Mouse (Mus musculus): Measurements from ENCODE around the gene Pard3b. TPM values are rescaled to one million over a fixed set of nuclear protein-coding genes. Genes with fewer than 3 reads are reported as not detected.

The Pard3b gene
- polyA plus RNA-seq, 1 experiment from 2014 or later, result 7.2 TPM

GRCm38 (mm10) chr1:61685921-61686320 lies 47.3 kb downstream of the Pard3b start:
- Histone ChIP-seq H3K9me3 (no peaks in the 10 kb centered on the region), H3K27ac (no peak overlapping the region), H3K4me3 (no peak overlapping the region), H3K27me3 (ENCODE audit: poor library complexity, severe bottlenecking) (peaks cover 76% of the 10 kb centered on the region), H3K4me1 (peaks cover 41% of the 10 kb centered on the region), H3K36me3 (replicated peaks) (no peaks in the 10 kb centered on the region)
- WGBS, result 50% methylated on average over 1 of the region's 1 CpGs
- DNase-seq (ENCODE audit: extremely low spot score, low spot score), result no peak

- H3K4me1 ChIP-seq, result peaks cover 40% of the 10 kb centered on the region
- H3K27ac ChIP-seq, result no peak overlapping the region
- no peak overlapping the region for H3K4me3 ChIP-seq
- H3K9me3 ChIP-seq, result no peaks in the 10 kb centered on the region
- no peak for DNase-seq (ENCODE audit: extremely low spot score, low spot score)
- H3K36me3 ChIP-seq (replicated peaks), result no peaks in the 10 kb centered on the region
- 61% methylated on average over 3 of the region's 3 CpGs for WGBS
- H3K27me3 ChIP-seq (ENCODE audit: poor library complexity, severe bottlenecking), result peaks cover 70% of the 10 kb centered on the region
These were observed 49.7 kb downstream of the Pard3b start for GRCm38 (mm10) chr1:61688301-61688700.

GRCm38 (mm10) chr1:61698462-61699218 lies 60.0 kb downstream of the Pard3b start:
- 82% methylated on average over 10 of the region's 10 CpGs for WGBS
- H3K27me3 ChIP-seq (ENCODE audit: poor library complexity, severe bottlenecking), result peaks cover 3% of the 10 kb centered on the region; the same call in 1 of the 2 replicates
- H3K36me3 ChIP-seq (replicated peaks), result no peaks in the 10 kb centered on the region
- no peak overlapping the region for H3K4me3 ChIP-seq
- H3K27ac ChIP-seq, result no peak overlapping the region
- no peak for DNase-seq (ENCODE audit: extremely low spot score, low spot score)
- no peaks in the 10 kb centered on the region for H3K9me3 ChIP-seq
- H3K4me1 ChIP-seq, result peaks cover 16% of the 10 kb centered on the region

- no peaks in the 10 kb centered on the region for H3K4me1 ChIP-seq
- H3K9me3 ChIP-seq, result no peaks in the 10 kb centered on the region
- DNase-seq (ENCODE audit: extremely low spot score, low spot score), result no peak
- H3K4me3 ChIP-seq, result no peak overlapping the region
- no peaks in the 10 kb centered on the region for H3K36me3 ChIP-seq (replicated peaks)
- H3K27ac ChIP-seq, result no peak overlapping the region
- H3K27me3 ChIP-seq (ENCODE audit: poor library complexity, severe bottlenecking), result no peaks in the 10 kb centered on the region
- 96% methylated on average over 1 of the region's 1 CpGs for WGBS
These were observed 71.2 kb downstream of the Pard3b start for GRCm38 (mm10) chr1:61709812-61710211.

- Histone ChIP-seq H3K4me1 (peaks cover 9% of the 10 kb centered on the region), H3K36me3 (replicated peaks) (no peaks in the 10 kb centered on the region), H3K27ac (no peak overlapping the region), H3K9me3 (no peaks in the 10 kb centered on the region), H3K4me3 (no peak overlapping the region), H3K27me3 (ENCODE audit: poor library complexity, severe bottlenecking) (no peaks in the 10 kb centered on the region)
- DNase-seq (ENCODE audit: extremely low spot score, low spot score), result no peak
These were observed 72.9 kb downstream of the Pard3b start for GRCm38 (mm10) chr1:61711523-61711922.

GRCm38 (mm10) chr1:61729654-61730053 lies 91.0 kb downstream of the Pard3b start:
- Histone ChIP-seq H3K27me3 (ENCODE audit: poor library complexity, severe bottlenecking) (no peaks in the 10 kb centered on the region), H3K36me3 (replicated peaks) (no peaks in the 10 kb centered on the region), H3K9me3 (peaks cover 3% of the 10 kb centered on the region; the same call in 1 of the 2 replicates), H3K4me1 (no peaks in the 10 kb centered on the region), H3K4me3 (no peak overlapping the region), H3K27ac (no peak overlapping the region)
- WGBS, result 84% methylated on average over 4 of the region's 4 CpGs
- DNase-seq (ENCODE audit: extremely low spot score, low spot score), result no peak

- Histone ChIP-seq H3K27me3 (ENCODE audit: poor library complexity, severe bottlenecking) (no peaks in the 10 kb centered on the region), H3K4me3 (no peak overlapping the region), H3K27ac (no peak overlapping the region), H3K9me3 (no peaks in the 10 kb centered on the region), H3K36me3 (replicated peaks) (no peaks in the 10 kb centered on the region), H3K4me1 (no peaks in the 10 kb centered on the region)
- DNase-seq (ENCODE audit: extremely low spot score, low spot score), result no peak
- 91% methylated on average over 1 of the region's 1 CpGs for WGBS
These were observed 97.9 kb downstream of the Pard3b start for GRCm38 (mm10) chr1:61736550-61736949.

- Histone ChIP-seq H3K27ac (no peak overlapping the region), H3K36me3 (replicated peaks) (no peaks in the 10 kb centered on the region), H3K27me3 (ENCODE audit: poor library complexity, severe bottlenecking) (no peaks in the 10 kb centered on the region), H3K9me3 (no peaks in the 10 kb centered on the region), H3K4me1 (no peaks in the 10 kb centered on the region), H3K4me3 (no peak overlapping the region)
- DNase-seq (ENCODE audit: extremely low spot score, low spot score), result no peak
These were observed 104.2 kb downstream of the Pard3b start for GRCm38 (mm10) chr1:61742831-61743230.

- Histone ChIP-seq H3K27me3 (ENCODE audit: poor library complexity, severe bottlenecking) (no peaks in the 10 kb centered on the region), H3K9me3 (no peaks in the 10 kb centered on the region), H3K4me3 (no peak overlapping the region), H3K4me1 (no peaks in the 10 kb centered on the region), H3K36me3 (replicated peaks) (no peaks in the 10 kb centered on the region), H3K27ac (no peak overlapping the region)
- DNase-seq (ENCODE audit: extremely low spot score, low spot score), result no peak
These were observed 108.9 kb downstream of the Pard3b start for GRCm38 (mm10) chr1:61747481-61747880.

GRCm38 (mm10) chr1:61751008-61751407 lies 112.4 kb downstream of the Pard3b start:
- Histone ChIP-seq H3K4me3 (no peak overlapping the region), H3K9me3 (no peaks in the 10 kb centered on the region; the same call in 1 of the 2 replicates), H3K27me3 (ENCODE audit: poor library complexity, severe bottlenecking) (no peaks in the 10 kb centered on the region), H3K36me3 (replicated peaks) (no peaks in the 10 kb centered on the region), H3K27ac (no peak overlapping the region), H3K4me1 (no peaks in the 10 kb centered on the region)
- DNase-seq (ENCODE audit: extremely low spot score, low spot score), result no peak
- WGBS, result 96% methylated on average over 1 of the region's 1 CpGs

- no peaks in the 10 kb centered on the region; the same call in 1 of the 2 replicates for H3K9me3 ChIP-seq
These were observed 118.1 kb downstream of the Pard3b start for GRCm38 (mm10) chr1:61756771-61757170.

GRCm38 (mm10) chr1:61771213-61771612 lies 132.6 kb downstream of the Pard3b start:
- peaks cover 5% of the 10 kb centered on the region; the same call in 1 of the 2 replicates for H3K4me1 ChIP-seq
- H3K27me3 ChIP-seq (ENCODE audit: poor library complexity, severe bottlenecking), result no peaks in the 10 kb centered on the region
- H3K27ac ChIP-seq, result no peak overlapping the region
- no peak overlapping the region for H3K4me3 ChIP-seq
- no peaks in the 10 kb centered on the region for H3K36me3 ChIP-seq (replicated peaks)
- no peaks in the 10 kb centered on the region for H3K9me3 ChIP-seq
- peak; percentile 43 for DNase-seq (ENCODE audit: extremely low spot score, low spot score)

More at GRCm38 (mm10) chr1:61756771-61757170, 118.1 kb downstream of the Pard3b start:
- WGBS, result 95% methylated on average over 1 of the region's 1 CpGs
- Histone ChIP-seq H3K4me1 (no peaks in the 10 kb centered on the region), H3K27me3 (ENCODE audit: poor library complexity, severe bottlenecking) (no peaks in the 10 kb centered on the region), H3K4me3 (no peak overlapping the region), H3K27ac (no peak overlapping the region), H3K36me3 (replicated peaks) (no peaks in the 10 kb centered on the region)
- DNase-seq (ENCODE audit: extremely low spot score, low spot score), result no peak

GRCm38 (mm10) chr1:61778731-61779130 lies 140.1 kb downstream of the Pard3b start:
- Histone ChIP-seq H3K4me1 (no peaks in the 10 kb centered on the region), H3K27me3 (ENCODE audit: poor library complexity, severe bottlenecking) (no peaks in the 10 kb centered on the region), H3K4me3 (no peak overlapping the region), H3K36me3 (replicated peaks) (no peaks in the 10 kb centered on the region), H3K27ac (no peak overlapping the region), H3K9me3 (no peaks in the 10 kb centered on the region)
- DNase-seq (ENCODE audit: extremely low spot score, low spot score), result no peak

- DNase-seq (ENCODE audit: extremely low spot score, low spot score), result no peak
- H3K27me3 ChIP-seq (ENCODE audit: poor library complexity, severe bottlenecking), result no peaks in the 10 kb centered on the region
- no peak overlapping the region for H3K4me3 ChIP-seq
- no peaks in the 10 kb centered on the region for H3K9me3 ChIP-seq
- H3K27ac ChIP-seq, result no peak overlapping the region
- WGBS, result 90% methylated on average over 5 of the region's 5 CpGs
- no peaks in the 10 kb centered on the region for H3K36me3 ChIP-seq (replicated peaks)
- H3K4me1 ChIP-seq, result no peaks in the 10 kb centered on the region
These were observed 141.3 kb downstream of the Pard3b start for GRCm38 (mm10) chr1:61779906-61780305.
